Mouse (Mus musculus): ENCODE results near the gene Ralgapa2. TPM values are rescaled to one million over a fixed set of nuclear protein-coding genes. Genes with fewer than 3 reads are reported as not detected.

Ralgapa2 gene
- polyA plus RNA-seq (2012; rRNA removed) = 9.6 TPM in 2 replicates

- H3K27ac ChIP-seq (ENCODE audit: insufficient read depth, low read length) = peak within 1 kb of the TSS; percentile 32; the same call in 1 of the 2 replicates
- 1% methylated on average over 41 of the region's 57 CpGs for WGBS
- DNase-seq = peak; percentile 99 to 100
- TF ChIP-seq POLR2A (IDR thresholded peaks at IDR 0.05; ENCODE audit: borderline replicate concordance, insufficient read depth, low read length) (peak; percentile 39), CTCF (IDR thresholded peaks at IDR 0.05; ENCODE audit: borderline replicate concordance, insufficient read depth, low read depth, low read length) (no peak)
- H3K4me1 ChIP-seq (ENCODE audit: control insufficient read depth, insufficient read depth, low read length) = no peaks in the 10 kb centered on the region; the same call in 1 of the 2 replicates
- H3K4me3 ChIP-seq (replicated peaks; ENCODE audit: insufficient read depth, low read depth, low read length) = peak within 1 kb of the TSS; percentile 80
- H3K27me3 ChIP-seq (ENCODE audit: control insufficient read depth, insufficient read depth, low read length) = no peaks in the 10 kb centered on the region
Measured at GRCm38 (mm10) chr2:146511911-146512580, at the start of gene Ralgapa2. Gene Ralgapa2 (minus strand): TSS chr2:146512344.

- 44% methylated on average over 3 of the region's 3 CpGs for WGBS
- no peak for TF ChIP-seq CTCF (IDR thresholded peaks at IDR 0.05; ENCODE audit: borderline replicate concordance, insufficient read depth, low read depth, low read length)
- TF ChIP-seq POLR2A (IDR thresholded peaks at IDR 0.05; ENCODE audit: borderline replicate concordance, insufficient read depth, low read length) = no peak
- no peak overlapping the region for H3K4me3 ChIP-seq (replicated peaks; ENCODE audit: insufficient read depth, low read depth, low read length)
- DNase-seq = no peak
- no peaks in the 10 kb centered on the region for H3K4me1 ChIP-seq (ENCODE audit: control insufficient read depth, insufficient read depth, low read length)
- no peaks in the 10 kb centered on the region for H3K27me3 ChIP-seq (ENCODE audit: control insufficient read depth, insufficient read depth, low read length)
- H3K27ac ChIP-seq (ENCODE audit: insufficient read depth, low read length) = no peak overlapping the region
Measured at GRCm38 (mm10) chr2:146561505-146561904, 49.4 kb upstream of the Ralgapa2 start.

DNA sequence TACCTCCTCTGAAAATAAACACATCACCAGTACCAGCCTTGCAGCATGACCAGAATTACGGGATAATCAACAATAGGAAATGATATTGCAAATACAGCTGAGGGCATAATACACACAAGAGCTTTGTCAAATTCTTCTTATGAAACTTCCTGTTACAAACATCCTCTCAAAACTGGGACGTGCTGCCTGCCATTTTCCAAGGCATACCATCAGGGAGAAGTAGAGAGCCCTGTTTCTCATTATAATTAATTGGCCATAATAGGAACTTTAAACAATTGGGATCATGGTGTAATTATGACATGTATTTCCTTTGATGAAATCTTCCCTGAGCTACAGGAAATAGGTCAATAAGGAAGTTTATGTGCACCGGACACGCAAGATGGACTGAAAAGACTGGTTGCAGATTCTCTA, 48.5 kb upstream of the Ralgapa2 start:
- WGBS = 84% methylated on average over 4 of the region's 4 CpGs
- Histone ChIP-seq H3K27me3 (ENCODE audit: control insufficient read depth, insufficient read depth, low read length) (no peaks in the 10 kb centered on the region), H3K4me1 (ENCODE audit: control insufficient read depth, insufficient read depth, low read length) (no peaks in the 10 kb centered on the region), H3K27ac (ENCODE audit: insufficient read depth, low read length) (no peak overlapping the region), H3K4me3 (replicated peaks; ENCODE audit: insufficient read depth, low read depth, low read length) (no peak overlapping the region)
- no peak for DNase-seq
- TF ChIP-seq CTCF (IDR thresholded peaks at IDR 0.05; ENCODE audit: borderline replicate concordance, insufficient read depth, low read depth, low read length) (no peak), POLR2A (IDR thresholded peaks at IDR 0.05; ENCODE audit: borderline replicate concordance, insufficient read depth, low read length) (no peak)

GRCm38 (mm10) chr2:146556148-146556547, 44.0 kb upstream of the Ralgapa2 start:
- Histone ChIP-seq H3K4me3 (replicated peaks; ENCODE audit: insufficient read depth, low read depth, low read length) (no peak overlapping the region), H3K27me3 (ENCODE audit: control insufficient read depth, insufficient read depth, low read length) (no peaks in the 10 kb centered on the region), H3K27ac (ENCODE audit: insufficient read depth, low read length) (no peak overlapping the region), H3K4me1 (ENCODE audit: control insufficient read depth, insufficient read depth, low read length) (no peaks in the 10 kb centered on the region)
- no peak for DNase-seq
- TF ChIP-seq POLR2A (IDR thresholded peaks at IDR 0.05; ENCODE audit: borderline replicate concordance, insufficient read depth, low read length) (no peak), CTCF (IDR thresholded peaks at IDR 0.05; ENCODE audit: borderline replicate concordance, insufficient read depth, low read depth, low read length) (no peak)

DNA sequence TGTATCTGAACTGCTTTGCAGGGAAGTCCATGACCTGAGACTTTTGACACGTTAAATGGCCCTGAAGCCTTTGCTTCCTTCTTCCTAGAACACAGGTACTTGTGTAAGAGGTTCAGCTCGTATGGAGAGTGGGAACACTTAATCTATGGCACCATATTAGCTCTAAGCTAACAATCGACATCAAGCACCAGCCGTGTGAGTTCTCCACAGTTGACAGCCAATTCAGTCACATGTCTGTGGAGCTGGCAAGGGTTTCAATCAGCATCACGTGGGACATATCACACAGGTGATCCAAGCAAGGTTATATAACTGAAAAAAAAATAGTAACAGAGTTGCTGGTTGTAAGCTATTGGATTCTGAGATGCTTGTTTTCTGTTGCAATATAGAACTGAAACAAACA, 43.2 kb upstream of the Ralgapa2 start:
- Histone ChIP-seq H3K4me3 (replicated peaks; ENCODE audit: insufficient read depth, low read depth, low read length) (no peak overlapping the region), H3K27ac (ENCODE audit: insufficient read depth, low read length) (no peak overlapping the region), H3K4me1 (ENCODE audit: control insufficient read depth, insufficient read depth, low read length) (no peaks in the 10 kb centered on the region), H3K27me3 (ENCODE audit: control insufficient read depth, insufficient read depth, low read length) (no peaks in the 10 kb centered on the region)
- 41% methylated on average over 5 of the region's 5 CpGs for WGBS
- TF ChIP-seq CTCF (IDR thresholded peaks at IDR 0.05; ENCODE audit: borderline replicate concordance, insufficient read depth, low read depth, low read length) = no peak
- TF ChIP-seq POLR2A (IDR thresholded peaks at IDR 0.05; ENCODE audit: borderline replicate concordance, insufficient read depth, low read length) = no peak
- no peak for DNase-seq

DNA sequence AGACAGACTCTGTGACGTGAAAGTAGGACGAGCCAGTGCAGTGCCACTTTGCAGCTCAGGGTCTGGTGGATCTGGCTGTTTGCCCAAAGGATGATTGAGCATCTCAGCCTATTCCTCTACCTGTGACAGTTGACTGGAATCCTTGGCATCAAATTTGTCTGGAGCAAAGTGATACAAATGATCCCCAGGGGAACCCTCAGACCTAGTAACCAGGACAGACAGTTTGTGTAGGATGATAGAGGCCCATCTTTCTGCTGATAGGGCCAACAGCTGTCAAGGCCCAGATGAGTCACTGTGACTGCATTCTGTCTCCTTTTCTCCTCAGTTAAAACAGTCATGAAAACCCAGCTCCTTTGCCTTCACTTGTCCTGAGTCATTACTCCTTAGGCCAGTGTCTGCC, 41.6 kb upstream of the Ralgapa2 start:
- H3K27ac ChIP-seq (ENCODE audit: insufficient read depth, low read length) = no peak overlapping the region
- TF ChIP-seq CTCF (IDR thresholded peaks at IDR 0.05; ENCODE audit: borderline replicate concordance, insufficient read depth, low read depth, low read length) = no peak
- TF ChIP-seq POLR2A (IDR thresholded peaks at IDR 0.05; ENCODE audit: borderline replicate concordance, insufficient read depth, low read length) = no peak

DNA sequence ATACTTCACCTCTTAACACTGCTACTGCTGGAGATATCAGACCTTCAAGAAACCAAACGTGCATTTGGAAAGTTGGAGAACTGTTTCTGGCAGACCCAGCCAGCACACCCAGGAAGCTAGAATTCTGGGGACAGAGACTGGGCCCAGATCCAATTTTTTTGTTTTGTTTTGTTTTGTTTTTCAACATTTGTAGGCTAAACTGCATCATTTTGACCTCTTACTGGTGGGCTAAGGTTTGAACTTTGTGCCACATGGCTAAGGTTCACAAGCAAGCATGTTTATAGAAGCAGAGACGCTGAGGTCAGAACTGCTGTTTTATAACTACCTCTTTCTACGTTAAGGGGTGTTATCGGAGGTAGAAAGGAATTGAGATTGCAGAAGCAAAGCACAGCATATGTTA, 39.7 kb upstream of the Ralgapa2 start:
- 65% methylated on average over 4 of the region's 4 CpGs for WGBS
- DNase-seq = no peak
- H3K4me3 ChIP-seq (replicated peaks; ENCODE audit: insufficient read depth, low read depth, low read length) = no peak overlapping the region

More for the DNA sequence above, 41.6 kb upstream of the Ralgapa2 start:
- no peaks in the 10 kb centered on the region for H3K4me1 ChIP-seq (ENCODE audit: control insufficient read depth, insufficient read depth, low read length)
- 22% methylated on average over 2 of the region's 2 CpGs for WGBS
- DNase-seq = peak in 1 of 2 experiments; percentile 8
- H3K27me3 ChIP-seq (ENCODE audit: control insufficient read depth, insufficient read depth, low read length) = no peaks in the 10 kb centered on the region
- H3K4me3 ChIP-seq (replicated peaks; ENCODE audit: insufficient read depth, low read depth, low read length) = no peak overlapping the region

DNA sequence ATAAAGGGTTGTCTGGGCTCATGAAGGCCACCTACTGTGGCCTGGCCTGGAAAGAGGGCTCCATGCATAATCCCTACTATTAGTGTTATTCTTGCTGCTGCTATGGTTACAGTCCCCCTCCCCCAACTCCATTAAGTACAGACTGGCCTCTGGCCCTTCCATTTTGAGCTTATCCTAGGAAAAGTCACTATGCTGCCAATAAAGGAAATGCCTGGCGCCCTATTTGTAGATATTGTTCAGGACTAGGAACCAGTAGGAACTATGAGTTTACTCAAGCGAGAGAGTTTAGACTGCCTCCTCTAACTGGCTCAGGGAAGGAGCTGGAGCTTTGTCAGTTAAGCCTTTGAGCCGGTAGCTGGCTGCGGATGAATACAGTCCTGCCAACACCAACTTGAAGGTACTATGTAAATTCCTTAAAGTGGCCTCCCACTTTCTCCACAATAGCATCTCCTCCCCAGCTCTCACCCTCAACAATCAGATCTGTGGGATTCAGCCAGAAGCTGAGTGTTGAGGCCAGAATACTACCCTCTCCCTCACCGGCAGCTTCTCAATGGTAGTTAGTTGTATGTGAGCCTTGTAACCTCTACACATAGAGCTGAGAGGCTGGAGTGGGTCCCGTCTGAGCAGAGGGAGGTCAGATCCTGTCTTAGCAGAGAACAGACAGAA, 37.1 kb upstream of the Ralgapa2 start:
- Histone ChIP-seq H3K4me1 (ENCODE audit: control insufficient read depth, insufficient read depth, low read length) (no peaks in the 10 kb centered on the region), H3K27ac (ENCODE audit: insufficient read depth, low read length) (no peak overlapping the region), H3K27me3 (ENCODE audit: control insufficient read depth, insufficient read depth, low read length) (no peaks in the 10 kb centered on the region), H3K4me3 (replicated peaks; ENCODE audit: insufficient read depth, low read depth, low read length) (no peak overlapping the region)
- DNase-seq = peak in 1 of 2 experiments; percentile 34
- WGBS = 14% methylated on average over 6 of the region's 6 CpGs
- TF ChIP-seq POLR2A (IDR thresholded peaks at IDR 0.05; ENCODE audit: borderline replicate concordance, insufficient read depth, low read length) = no peak
- no peak for TF ChIP-seq CTCF (IDR thresholded peaks at IDR 0.05; ENCODE audit: borderline replicate concordance, insufficient read depth, low read depth, low read length)

More for the DNA sequence above, 39.7 kb upstream of the Ralgapa2 start:
- Histone ChIP-seq H3K27me3 (ENCODE audit: control insufficient read depth, insufficient read depth, low read length) (no peaks in the 10 kb centered on the region), H3K4me1 (ENCODE audit: control insufficient read depth, insufficient read depth, low read length) (no peaks in the 10 kb centered on the region), H3K27ac (ENCODE audit: insufficient read depth, low read length) (no peak overlapping the region)
- TF ChIP-seq CTCF (IDR thresholded peaks at IDR 0.05; ENCODE audit: borderline replicate concordance, insufficient read depth, low read depth, low read length) = no peak
- no peak for TF ChIP-seq POLR2A (IDR thresholded peaks at IDR 0.05; ENCODE audit: borderline replicate concordance, insufficient read depth, low read length)

Data from cerebellum, adult 2 months (tissue).